Mouse (Mus musculus): ENCODE measurements around the gene Kif5a. TPM values are rescaled to one million over a fixed set of nuclear protein-coding genes. Genes with fewer than 3 reads are reported as not detected.

Kif5a gene
- polyA plus RNA-seq, 1 experiment = 3.7 TPM

GRCm38 (mm10) chr10:127225732-127226131 lies 37.4 kb downstream of the Kif5a start:
- no peaks in the 10 kb centered on the region for H3K27me3 ChIP-seq (replicated peaks; ENCODE audit: control insufficient read depth, insufficient read depth, low read length)
- H3K27ac ChIP-seq (ENCODE audit: insufficient read depth, low read depth, low read length) = no peak overlapping the region
- WGBS = 46% methylated on average over 10 of the region's 10 CpGs
- TF ChIP-seq POLR2A (IDR thresholded peaks at IDR 0.05; ENCODE audit: low read depth, low read length) (no peak), CTCF (conservative IDR thresholded peaks at IDR 0.05; ENCODE audit: insufficient read depth, insufficient read length, low read depth, low read length) (no peak)
- H3K36me3 ChIP-seq (ENCODE audit: control insufficient read depth, insufficient read depth, low read length) = no peaks in the 10 kb centered on the region
- peaks cover 3% of the 10 kb centered on the region; the same call in 1 of the 2 replicates for H3K4me1 ChIP-seq (ENCODE audit: control insufficient read depth, insufficient read depth, low read length)
- H3K4me3 ChIP-seq (ENCODE audit: insufficient read depth, low read depth, low read length) = no peak overlapping the region
- DNase-seq = no peak

- no peak overlapping the region for H3K27ac ChIP-seq (ENCODE audit: insufficient read depth, low read depth, low read length)
- no peaks in the 10 kb centered on the region for H3K36me3 ChIP-seq (ENCODE audit: control insufficient read depth, insufficient read depth, low read length)
- TF ChIP-seq CTCF (conservative IDR thresholded peaks at IDR 0.05; ENCODE audit: insufficient read depth, insufficient read length, low read depth, low read length) (no peak), POLR2A (IDR thresholded peaks at IDR 0.05; ENCODE audit: low read depth, low read length) (no peak)
- H3K4me1 ChIP-seq (ENCODE audit: control insufficient read depth, insufficient read depth, low read length) = peaks cover 3% of the 10 kb centered on the region; the same call in 1 of the 2 replicates
- no peak overlapping the region for H3K4me3 ChIP-seq (ENCODE audit: insufficient read depth, low read depth, low read length)
- no peaks in the 10 kb centered on the region for H3K27me3 ChIP-seq (replicated peaks; ENCODE audit: control insufficient read depth, insufficient read depth, low read length)
- no peak for DNase-seq
- WGBS = 76% methylated on average over 6 of the region's 6 CpGs
These were observed 37.9 kb downstream of the Kif5a start for GRCm38 (mm10) chr10:127225213-127225612.

- no peak for DNase-seq
- TF ChIP-seq CTCF (conservative IDR thresholded peaks at IDR 0.05; ENCODE audit: insufficient read depth, insufficient read length, low read depth, low read length) (no peak), POLR2A (IDR thresholded peaks at IDR 0.05; ENCODE audit: low read depth, low read length) (no peak)
- H3K27me3 ChIP-seq (replicated peaks; ENCODE audit: control insufficient read depth, insufficient read depth, low read length) = no peaks in the 10 kb centered on the region
- H3K27ac ChIP-seq (ENCODE audit: insufficient read depth, low read depth, low read length) = no peak overlapping the region
- WGBS = 95% methylated on average over 2 of the region's 2 CpGs
- peaks cover 3% of the 10 kb centered on the region; the same call in 1 of the 2 replicates for H3K4me1 ChIP-seq (ENCODE audit: control insufficient read depth, insufficient read depth, low read length)
- H3K4me3 ChIP-seq (ENCODE audit: insufficient read depth, low read depth, low read length) = no peak overlapping the region
- H3K36me3 ChIP-seq (ENCODE audit: control insufficient read depth, insufficient read depth, low read length) = no peaks in the 10 kb centered on the region
These were observed 44.8 kb downstream of the Kif5a start for GRCm38 (mm10) chr10:127218339-127218738.

- Histone ChIP-seq H3K4me1 (ENCODE audit: control insufficient read depth, insufficient read depth, low read length) (peaks cover 3% of the 10 kb centered on the region; the same call in 1 of the 2 replicates), H3K4me3 (ENCODE audit: insufficient read depth, low read depth, low read length) (no peak overlapping the region), H3K27me3 (replicated peaks; ENCODE audit: control insufficient read depth, insufficient read depth, low read length) (no peaks in the 10 kb centered on the region), H3K27ac (ENCODE audit: insufficient read depth, low read depth, low read length) (no peak overlapping the region), H3K36me3 (ENCODE audit: control insufficient read depth, insufficient read depth, low read length) (no peaks in the 10 kb centered on the region)
- TF ChIP-seq CTCF (conservative IDR thresholded peaks at IDR 0.05; ENCODE audit: insufficient read depth, insufficient read length, low read depth, low read length) (no peak), POLR2A (IDR thresholded peaks at IDR 0.05; ENCODE audit: low read depth, low read length) (no peak)
- no peak for DNase-seq
These were observed 46.0 kb downstream of the Kif5a start for GRCm38 (mm10) chr10:127217177-127217576.

- H3K4me3 ChIP-seq (ENCODE audit: insufficient read depth, low read depth, low read length) = no peak overlapping the region
- H3K27me3 ChIP-seq (replicated peaks; ENCODE audit: control insufficient read depth, insufficient read depth, low read length) = no peaks in the 10 kb centered on the region
- TF ChIP-seq CTCF (conservative IDR thresholded peaks at IDR 0.05; ENCODE audit: insufficient read depth, insufficient read length, low read depth, low read length) (no peak), POLR2A (IDR thresholded peaks at IDR 0.05; ENCODE audit: low read depth, low read length) (no peak)
- H3K27ac ChIP-seq (ENCODE audit: insufficient read depth, low read depth, low read length) = no peak overlapping the region
- H3K4me1 ChIP-seq (ENCODE audit: control insufficient read depth, insufficient read depth, low read length) = peaks cover 3% of the 10 kb centered on the region; the same call in 1 of the 2 replicates
- WGBS = 95% methylated on average over 11 of the region's 11 CpGs
- H3K36me3 ChIP-seq (ENCODE audit: control insufficient read depth, insufficient read depth, low read length) = no peaks in the 10 kb centered on the region
- DNase-seq = no peak
These were observed 46.7 kb downstream of the Kif5a start for GRCm38 (mm10) chr10:127216456-127216855.

GRCm38 (mm10) chr10:127214422-127214803 lies 48.7 kb downstream of the Kif5a start:
- H3K36me3 ChIP-seq (ENCODE audit: control insufficient read depth, insufficient read depth, low read length) = no peaks in the 10 kb centered on the region
- H3K27ac ChIP-seq (ENCODE audit: insufficient read depth, low read depth, low read length) = no peak overlapping the region
- WGBS = 13% methylated on average over 1 of the region's 1 CpGs
- no peak for DNase-seq
- H3K4me1 ChIP-seq (ENCODE audit: control insufficient read depth, insufficient read depth, low read length) = peaks cover 8% of the 10 kb centered on the region; the same call in 1 of the 2 replicates
- TF ChIP-seq CTCF (conservative IDR thresholded peaks at IDR 0.05; ENCODE audit: insufficient read depth, insufficient read length, low read depth, low read length) (no peak), POLR2A (IDR thresholded peaks at IDR 0.05; ENCODE audit: low read depth, low read length) (no peak)
- no peaks in the 10 kb centered on the region for H3K27me3 ChIP-seq (replicated peaks; ENCODE audit: control insufficient read depth, insufficient read depth, low read length)
- H3K4me3 ChIP-seq (ENCODE audit: insufficient read depth, low read depth, low read length) = no peak overlapping the region

- no peaks in the 10 kb centered on the region for H3K27me3 ChIP-seq (replicated peaks; ENCODE audit: control insufficient read depth, insufficient read depth, low read length)
These were observed 49.3 kb downstream of the Kif5a start for GRCm38 (mm10) chr10:127213704-127214421.

More at GRCm38 (mm10) chr10:127213704-127214421, 49.3 kb downstream of the Kif5a start:
- 78% methylated on average over 13 of the region's 13 CpGs for WGBS
- no peak overlapping the region for H3K4me3 ChIP-seq (ENCODE audit: insufficient read depth, low read depth, low read length)
- no peak for DNase-seq
- H3K27ac ChIP-seq (ENCODE audit: insufficient read depth, low read depth, low read length) = no peak overlapping the region
- peaks cover 8% of the 10 kb centered on the region; the same call in 1 of the 2 replicates for H3K4me1 ChIP-seq (ENCODE audit: control insufficient read depth, insufficient read depth, low read length)
- TF ChIP-seq CTCF (conservative IDR thresholded peaks at IDR 0.05; ENCODE audit: insufficient read depth, insufficient read length, low read depth, low read length) = no peak
- TF ChIP-seq POLR2A (IDR thresholded peaks at IDR 0.05; ENCODE audit: low read depth, low read length) = no peak
- H3K36me3 ChIP-seq (ENCODE audit: control insufficient read depth, insufficient read depth, low read length) = no peaks in the 10 kb centered on the region
